Mouse (Mus musculus) right cerebral cortex, postnatal 14 days (tissue): ENCODE data around the gene Tbcd.
"Not testable (repeated sequence)": the region's sequence is repeated elsewhere in the genome, so short reads cannot be mapped to it uniquely, and the experiment has no call there.

ENCODE experiments used
- DNase-seq: peaks from one replicate; pipeline ENCODE4 v3.0.0; 2022

Tbcd gene

GRCm38 (mm10) chr11:121655807-121656511 is 204.2 kb downstream of the Tbcd start:
- no peak for DNase-seq

- no peak for DNase-seq
These were observed 206.4 kb downstream of the Tbcd start for GRCm38 (mm10) chr11:121658151-121658550.

DNA sequence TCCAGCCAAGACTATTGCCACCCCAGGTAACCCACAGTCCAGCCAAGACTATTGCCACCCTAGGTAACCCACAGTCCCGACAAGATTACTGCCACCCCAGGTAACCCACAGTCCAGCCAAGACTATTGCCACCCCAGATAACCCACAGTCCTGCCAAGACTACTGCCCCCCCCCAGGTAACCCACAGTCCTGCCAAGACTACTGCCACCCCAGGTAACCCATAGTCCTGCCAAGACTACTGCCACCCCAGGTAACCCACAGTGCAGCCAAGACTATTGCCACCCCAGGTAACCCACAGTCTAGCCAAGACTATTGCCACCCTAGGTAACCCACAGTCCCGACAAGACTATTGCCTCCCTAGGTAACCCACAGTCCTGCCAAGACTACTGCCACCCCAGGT is 208.9 kb downstream of the Tbcd start:
- not testable (repeated sequence) for DNase-seq

- DNase-seq, result no peak
These were observed 209.4 kb downstream of the Tbcd start for GRCm38 (mm10) chr11:121661116-121661515.
